Mouse (Mus musculus) kidney, embryonic 14.5 days (tissue): ENCODE results near the gene Rras. TPM values are rescaled to one million over a fixed set of nuclear protein-coding genes. Genes with fewer than 3 reads are reported as not detected.

Experiments used
- ATAC-seq: fragments of 200-750 bp; cut with Nextera tagmentation; 2 replicates; pipeline ENCODE4 v1.8.0; 2017; ENCODE audit warnings: moderate number of reproducible peaks, mild to moderate bottlenecking, moderate TSS enrichment, moderate library complexity; ENCODE audit not compliant: low FRiP score, low TSS enrichment
- H3K27ac ChIP-seq: fragments of 300-500 bp; sonication (generic); 2 replicates; pipeline ENCODE4 v1.5.1; 2014; ENCODE audit warnings: low read depth, mild to moderate bottlenecking, low read length, moderate library complexity, mixed read lengths
- H3K27me3 ChIP-seq: fragments of 300-500 bp; sonication (generic); 2 replicates; pipeline ENCODE4 v1.6.1; 2014; ENCODE audit warnings: mild to moderate bottlenecking, low read length; ENCODE audit not compliant: control insufficient read depth, insufficient read depth
- H3K36me3 ChIP-seq: fragments of 300-500 bp; sonication (generic); 2 replicates; pipeline ENCODE4 v1.6.1; 2014; ENCODE audit warnings: low read length, mixed read lengths; ENCODE audit not compliant: control insufficient read depth, insufficient read depth
- H3K4me1 ChIP-seq: fragments of 300-500 bp; sonication (generic); 2 replicates; pipeline ENCODE4 v1.6.1; 2014; ENCODE audit warnings: low read length, mixed read lengths; ENCODE audit not compliant: control insufficient read depth, insufficient read depth
- H3K4me2 ChIP-seq: fragments of 300-500 bp; sonication (generic); replicated peaks from 2 replicates; pipeline ENCODE4 v1.6.1; 2014; ENCODE audit warnings: low read depth, mild to moderate bottlenecking, low read length
- H3K4me3 ChIP-seq: fragments of 300-500 bp; sonication (generic); 2 replicates; pipeline ENCODE4 v1.5.1; 2014; ENCODE audit warnings: mild to moderate bottlenecking, low read length
- H3K9ac ChIP-seq: fragments of 300-500 bp; sonication (generic); 2 replicates; pipeline ENCODE4 v1.6.1; 2014; ENCODE audit warnings: low read depth, mild to moderate bottlenecking, low read length, moderate library complexity
- H3K9me3 ChIP-seq: fragments of 300-500 bp; sonication (generic); 2 replicates; pipeline ENCODE4 v1.6.1; 2016; ENCODE audit warnings: low read length; ENCODE audit not compliant: control insufficient read depth
- WGBS: fragments of 180-500 bp; shearing (Covaris S2); extraction: QIAGEN DNeasy Blood & Tissue Kit; methylation state at CpG from one replicate; pipeline ENCODE4 v1.1.7; 2014; 5-methylcytosine and 5-hydroxymethylcytosine counted together
- microRNA-seq: library from miRNA; unstranded; fragments of <30 nt; microRNA quantifications from one replicate; pipeline ENCODE4, GENCODE M21; 2016
- polyA plus RNA-seq: library from polyadenylated mRNA; unstranded; fragments of >200 nt; fragmentation: Nextera tagmentation; extraction: Ambion mirVana; gene quantifications from 2 replicates; pipeline ENCODE4 v1.2.1, GENCODE M21; 2014

Rras gene
- polyA plus RNA-seq, 1 experiment from 2014 or later, result 31.8 TPM

DNA sequence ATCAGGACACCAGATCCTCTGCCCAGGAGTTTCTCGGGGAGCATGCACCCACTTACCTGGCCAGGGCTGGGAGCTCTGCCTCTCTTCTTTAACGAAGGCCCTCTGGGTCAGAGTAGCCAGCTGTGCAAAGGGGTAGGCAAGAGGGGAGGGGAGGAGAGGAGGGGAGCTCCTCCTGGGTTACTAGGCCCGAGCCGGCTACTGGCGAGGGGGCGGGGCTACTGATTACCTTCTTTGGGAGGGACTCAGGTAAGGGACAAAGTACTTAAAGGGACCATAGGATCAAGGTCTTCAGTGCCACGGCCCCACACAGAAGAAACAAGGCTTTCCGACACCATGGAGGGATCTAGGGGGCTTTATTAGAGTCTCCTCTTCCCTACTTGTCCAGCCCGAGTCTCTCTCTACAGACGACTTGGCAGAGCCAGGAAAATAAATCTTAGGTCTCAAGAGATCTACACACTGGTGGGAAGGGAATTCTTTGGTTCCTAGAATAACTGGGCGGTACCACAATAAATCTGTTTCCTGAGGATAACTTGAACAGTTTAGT is 43.8 kb downstream of the Rras start:
- Histone ChIP-seq H3K27me3 (no peaks in the 10 kb centered on the region), H3K36me3 (no peaks in the 10 kb centered on the region), H3K4me2 (peak overlapping the region; percentile 50), H3K4me3 (peak overlapping the region; percentile 69), H3K4me1 (peaks cover 12% of the 10 kb centered on the region), H3K9me3 (no peaks in the 10 kb centered on the region), H3K27ac (peak overlapping the region; percentile 88), H3K9ac (peak overlapping the region; percentile 61)
- 5% methylated on average over 11 of the region's 11 CpGs for WGBS
- ATAC-seq, result peak; percentile 41; the same call in 1 of the 2 replicates

DNA sequence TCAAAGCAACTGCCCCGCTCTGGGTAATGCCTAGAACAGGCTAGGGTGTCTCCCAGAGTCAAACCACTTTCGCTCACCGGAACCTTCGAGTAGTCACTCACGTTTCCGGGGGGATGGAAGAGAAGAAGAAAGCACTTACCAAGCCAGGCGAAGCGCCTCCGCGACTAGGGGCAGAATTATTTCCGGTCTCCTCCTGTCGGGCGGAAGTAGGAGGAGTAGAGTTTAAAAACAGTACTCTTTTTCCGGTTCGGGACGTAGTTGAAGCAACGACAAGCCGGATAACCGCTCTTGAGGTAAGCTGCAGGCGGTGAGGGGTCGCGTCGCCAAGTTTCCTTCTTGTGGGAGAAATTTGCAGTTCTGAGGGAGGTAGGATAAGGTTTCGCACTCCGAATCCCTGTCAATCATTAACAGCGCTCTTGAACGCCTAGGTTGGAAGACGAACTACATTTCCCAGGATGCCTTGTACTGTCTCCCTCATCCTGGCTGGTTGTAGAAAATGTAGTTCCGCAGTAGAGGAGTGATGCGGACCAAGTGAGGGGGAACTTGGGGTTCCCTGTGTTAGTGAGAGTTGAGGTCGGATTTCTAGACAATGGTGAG is 44.6 kb downstream of the Rras start, which contains the start of the genes Nosip and Prrg2:
Gene Nosip (plus strand): TSS at position 191 of the 597 bp plus-strand sequence.
Gene Prrg2 (minus strand): TSS at position 439 of the 597 bp plus-strand sequence.
- Histone ChIP-seq H3K4me1 (peaks cover 12% of the 10 kb centered on the region), H3K27ac (peak within 1 kb of the TSS; percentile 88), H3K9ac (peak within 1 kb of the TSS; percentile 61), H3K9me3 (no peaks in the 10 kb centered on the region), H3K27me3 (no peaks in the 10 kb centered on the region), H3K4me3 (peak within 1 kb of the TSS; percentile 69), H3K4me2 (peak within 1 kb of the TSS; percentile 50), H3K36me3 (no peaks in the 10 kb centered on the region)
- under 1% methylated on average over 31 of the region's 31 CpGs for WGBS
- ATAC-seq, result peak; percentile 87

DNA sequence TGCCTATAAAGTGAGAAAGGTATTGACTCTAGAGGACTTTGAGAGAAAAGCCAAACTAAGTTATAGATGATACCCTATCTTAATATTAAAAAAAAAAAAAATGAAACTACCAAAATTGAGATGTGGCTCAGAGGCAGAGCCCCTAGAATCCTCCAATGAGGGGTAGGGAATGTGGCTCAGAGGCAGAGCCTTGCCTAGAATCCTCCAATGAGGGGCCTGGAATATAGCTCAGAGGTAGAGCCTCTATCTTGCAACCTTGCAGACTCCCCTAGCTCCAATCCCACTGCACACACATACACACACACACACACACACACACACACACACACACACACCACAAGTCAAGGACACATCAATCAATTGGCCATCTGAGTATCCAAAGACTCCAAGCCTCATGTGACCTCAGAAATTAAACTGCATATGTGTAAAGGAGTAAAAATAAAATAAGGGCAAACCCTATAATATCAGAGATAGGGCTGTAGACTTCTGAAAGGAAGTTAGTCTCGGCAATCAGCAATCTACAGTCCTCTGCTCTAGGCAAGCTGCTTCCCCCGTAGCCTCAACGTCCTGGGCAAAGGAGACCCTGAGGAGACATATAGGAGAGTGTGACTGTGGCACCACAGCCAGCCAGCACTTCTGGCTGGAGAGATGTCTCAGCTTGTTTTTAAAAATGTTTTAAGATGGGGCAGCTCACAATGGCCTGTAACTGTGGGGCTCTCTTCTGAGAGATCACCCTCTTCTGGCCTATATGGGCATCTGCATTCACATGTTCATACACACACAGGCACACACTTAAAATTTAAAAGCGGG is 49.6 kb downstream of the Rras start:
- Histone ChIP-seq H3K27ac (no peak overlapping the region), H3K36me3 (no peaks in the 10 kb centered on the region), H3K9me3 (no peaks in the 10 kb centered on the region), H3K4me2 (no peak overlapping the region), H3K4me1 (0 out of 2 replicates have a peak, but pooled peaks cover 3% of the 10 kb centered on the region), H3K9ac (no peak overlapping the region), H3K4me3 (no peak overlapping the region), H3K27me3 (no peaks in the 10 kb centered on the region)
- WGBS, result 87% methylated on average over 4 of the region's 4 CpGs
- ATAC-seq, result no peak

DNA sequence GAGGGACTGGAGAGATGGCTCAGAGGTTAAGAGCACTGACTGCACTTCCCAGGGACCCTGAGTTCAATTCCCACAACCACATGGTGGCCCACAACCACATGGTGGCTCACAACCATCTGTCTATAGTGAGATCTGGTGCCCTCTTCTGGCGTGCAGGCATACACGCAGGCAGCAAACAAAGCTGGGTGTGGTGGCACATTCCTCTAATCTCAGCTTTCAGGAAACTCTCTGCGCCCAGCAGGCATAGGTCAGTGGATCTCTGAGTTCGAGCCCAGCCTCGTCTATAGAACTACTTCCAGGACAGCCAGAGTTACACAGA is 50.2 kb downstream of the Rras start:
- Histone ChIP-seq H3K4me2 (no peak overlapping the region), H3K27ac (no peak overlapping the region), H3K9me3 (no peaks in the 10 kb centered on the region), H3K4me1 (0 out of 2 replicates have a peak, but pooled peaks cover 3% of the 10 kb centered on the region), H3K27me3 (no peaks in the 10 kb centered on the region), H3K4me3 (no peak overlapping the region), H3K9ac (no peak overlapping the region), H3K36me3 (no peaks in the 10 kb centered on the region)
- ATAC-seq, result no peak
- 34% methylated on average over 5 of the region's 5 CpGs for WGBS

DNA sequence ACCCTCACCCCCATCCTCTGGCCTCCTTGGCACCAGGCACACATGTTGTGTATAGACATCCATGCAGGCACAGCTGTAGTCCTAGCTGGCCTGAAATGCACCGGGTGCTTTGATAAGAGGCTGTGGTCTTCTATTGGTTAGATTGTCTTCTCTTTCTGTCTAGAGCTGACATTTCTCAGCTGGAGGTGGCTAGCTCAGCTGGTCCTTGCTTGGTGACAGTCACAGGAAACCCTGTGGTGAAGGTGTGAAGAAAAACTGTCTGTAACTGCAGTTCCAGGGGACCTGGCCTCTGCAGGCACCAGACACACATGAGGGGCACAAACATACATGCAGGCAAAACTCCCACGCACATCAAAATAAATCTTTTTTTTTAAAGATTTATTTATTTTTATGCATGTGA is 51.9 kb downstream of the Rras start:
- ATAC-seq, result no peak
- no peaks in the 10 kb centered on the region for H3K9me3 ChIP-seq
- H3K36me3 ChIP-seq, result peaks cover 14% of the 10 kb centered on the region; the same call in 1 of the 2 replicates
- H3K4me1 ChIP-seq, result no peaks in the 10 kb centered on the region
- 79% methylated on average over 2 of the region's 2 CpGs for WGBS
- no peak overlapping the region for H3K4me3 ChIP-seq
- H3K4me2 ChIP-seq, result no peak overlapping the region
- H3K27me3 ChIP-seq, result no peaks in the 10 kb centered on the region
- no peak overlapping the region for H3K27ac ChIP-seq
- H3K9ac ChIP-seq, result no peak overlapping the region

Small RNA genes lying within 50 kb of the gene (microRNA-seq; reads per million reads assigned to microRNA genes)
- gene Mir7054, result not detected

Other genes with a start within 250 kb of the Rras start
- 59.5 and 61.9 TPM in 2 replicates for gene Nup62, start 201.9 kb upstream of the Rras start, polyA plus RNA-seq
- gene Il4i1, start 201.6 kb upstream of the Rras start, polyA plus RNA-seq, result 1.7 and 2.0 TPM in 2 replicates
- 2.5 and 6.3 TPM in 2 replicates for gene Atf5, start 201.3 kb upstream of the Rras start, polyA plus RNA-seq
- 51.4 and 86.5 TPM in 2 replicates for gene Akt1s1, start 169.0 kb upstream of the Rras start, polyA plus RNA-seq
- 57.0 and 65.3 TPM in 2 replicates for gene Tbc1d17, start 168.9 kb upstream of the Rras start, polyA plus RNA-seq
- gene Pnkp, start 160.8 kb upstream of the Rras start, polyA plus RNA-seq, result 27.0 and 30.4 TPM in 2 replicates
- 441 and 501 TPM in 2 replicates for gene Ptov1, start 148.2 kb upstream of the Rras start, polyA plus RNA-seq
- 80.0 and 86.3 TPM in 2 replicates for gene Med25, start 125.2 kb upstream of the Rras start, polyA plus RNA-seq
- 21.9 and 22.3 TPM in 2 replicates for gene Fuz, start 121.9 kb upstream of the Rras start, polyA plus RNA-seq
- gene Ap2a1, start 88.5 kb upstream of the Rras start, polyA plus RNA-seq, result 80.5 and 88.5 TPM in 2 replicates
- 0.37 TPM in 1 of 2 replicates, not detected in the other for gene Tsks, start 74.8 kb upstream of the Rras start, polyA plus RNA-seq
- gene Cpt1c, start 43.1 kb upstream of the Rras start, polyA plus RNA-seq, result 13.7 and 19.2 TPM in 2 replicates
- gene Prmt1, start 31.4 kb upstream of the Rras start, polyA plus RNA-seq, result 258 and 308 TPM in 2 replicates
- gene Irf3, start 20.3 kb upstream of the Rras start, polyA plus RNA-seq, result 66.2 and 81.6 TPM in 2 replicates
- 54.9 and 71.1 TPM in 2 replicates for gene Bcl2l12, start 19.2 kb upstream of the Rras start, polyA plus RNA-seq
- 46.5 and 54.0 TPM in 2 replicates for gene Scaf1, start 1.6 kb upstream of the Rras start, polyA plus RNA-seq
- 16.3 and 18.9 TPM in 2 replicates for gene Prr12, start 34.9 kb downstream of the Rras start, polyA plus RNA-seq
- 65.3 and 75.0 TPM in 2 replicates for gene Nosip, start 44.5 kb downstream of the Rras start, polyA plus RNA-seq
- 27.0 and 27.3 TPM in 2 replicates for gene Prrg2, start 44.7 kb downstream of the Rras start, polyA plus RNA-seq
- gene Rcn3, start 74.3 kb downstream of the Rras start, polyA plus RNA-seq, result 301 and 308 TPM in 2 replicates
- gene Fcgrt, start 85.9 kb downstream of the Rras start, polyA plus RNA-seq, result 48.9 and 67.4 TPM in 2 replicates
- gene Rps11, start 106.5 kb downstream of the Rras start, polyA plus RNA-seq, result 1,882 and 1,923 TPM in 2 replicates
- gene Rpl13a, start 110.8 kb downstream of the Rras start, polyA plus RNA-seq, result 1,416 and 1,603 TPM in 2 replicates
- 0.19 and 0.47 TPM in 2 replicates for gene Gm45713, start 118.3 kb downstream of the Rras start, polyA plus RNA-seq
- 1.0 and 1.3 TPM in 2 replicates for gene Flt3l, start 118.5 kb downstream of the Rras start, polyA plus RNA-seq
- gene Pih1d1, start 136.3 kb downstream of the Rras start, polyA plus RNA-seq, result 101 and 110 TPM in 2 replicates
- gene Aldh16a1, start 136.6 kb downstream of the Rras start, polyA plus RNA-seq, result 46.6 and 58.0 TPM in 2 replicates
- 0.10 and 0.28 TPM in 2 replicates for gene Slc17a7, start 146.0 kb downstream of the Rras start, polyA plus RNA-seq
- not detected in 2 replicates for gene Gfy, start 161.6 kb downstream of the Rras start, polyA plus RNA-seq
- gene Pth2, start 163.0 kb downstream of the Rras start, polyA plus RNA-seq, result not detected in 2 replicates
- gene Ccdc155, start 186.9 kb downstream of the Rras start, polyA plus RNA-seq, result 0.93 and 1.1 TPM in 2 replicates
- 0.44 and 1.1 TPM in 2 replicates for gene Dkkl1, start 194.2 kb downstream of the Rras start, polyA plus RNA-seq
- 206 and 234 TPM in 2 replicates for gene Tead2, start 197.8 kb downstream of the Rras start, polyA plus RNA-seq
- gene Cd37, start 221.2 kb downstream of the Rras start, polyA plus RNA-seq, result 0.60 and 1.2 TPM in 2 replicates
- gene Slc6a16, start 223.1 kb downstream of the Rras start, polyA plus RNA-seq, result 0.18 and 0.20 TPM in 2 replicates